Mouse (Mus musculus) bone marrow, adult 2 months (tissue): ENCODE results near the gene Edc4. TPM values are rescaled to one million over a fixed set of nuclear protein-coding genes. Genes with fewer than 3 reads are reported as not detected.

Experiments used
- H3K27ac ChIP-seq: fragments of 200-500 bp; 2 replicates; pipeline ENCODE4 v1.5.1; 2012; ENCODE audit warnings: low read depth, mild to moderate bottlenecking, control low read depth, inconsistent platforms, low read length; ENCODE audit not compliant: control insufficient read depth, poor library complexity, insufficient read depth
- H3K4me1 ChIP-seq: fragments of 200-500 bp; 2 replicates; pipeline ENCODE4 v1.6.1; 2011; ENCODE audit warnings: low read length; ENCODE audit not compliant: control insufficient read depth, insufficient read depth
- H3K4me3 ChIP-seq: fragments of 200-500 bp; replicated peaks from 2 replicates; pipeline ENCODE3; 2011; ENCODE audit warnings: mild to moderate bottlenecking, low read depth, low read length, control low read depth; ENCODE audit not compliant: control insufficient read depth
- CTCF ChIP-seq: fragments of 200-500 bp; IDR thresholded peaks from 2 replicates; pipeline ENCODE4 v1.5.1; 2011; ENCODE audit warnings: low read length, control low read depth; ENCODE audit not compliant: control insufficient read depth, insufficient read depth
- POLR2A ChIP-seq: fragments of 200-500 bp; IDR thresholded peaks from 2 replicates; pipeline ENCODE4 v1.6.1; 2011; ENCODE audit warnings: low read depth, mild to moderate bottlenecking, control low read depth, low read length, borderline replicate concordance; ENCODE audit not compliant: control insufficient read depth
- WGBS: fragments of 180-500 bp; shearing (Covaris S2); methylation state at CpG from one replicate; pipeline ENCODE4 v1.1.7; 2018; 5-methylcytosine and 5-hydroxymethylcytosine counted together
- polyA plus RNA-seq: library from polyadenylated mRNA; stranded (reverse); fragments of >200 nt; gene quantifications from 2 replicates; pipeline ENCODE4 v1.2.4, GENCODE M21; 2011; ENCODE audit warnings: low replicate concordance; ENCODE audit not compliant: missing spikeins, insufficient read depth, insufficient read length

The Edc4 gene
- polyA plus RNA-seq, 1 experiment, result 44.1 TPM

- H3K27ac ChIP-seq, result no peak overlapping the region; the same call in 1 of the 2 replicates
Observed at GRCm38 (mm10) chr8:105852146-105852729, 28.4 kb upstream of the Edc4 start.

GRCm38 (mm10) chr8:105853178-105853577 lies 27.5 kb upstream of the Edc4 start, which contains the start of gene Cenpt:
Gene Cenpt, minus strand, starts transcription at chr8:105853278.
- TF ChIP-seq CTCF, result no peak
- TF ChIP-seq POLR2A, result no peak
- Histone ChIP-seq H3K27ac (no peak within 1 kb of the TSS), H3K4me1 (peaks cover 3% of the 10 kb centered on the region; the same call in 1 of the 2 replicates), H3K4me3 (no peak within 1 kb of the TSS)
- WGBS, result 90% methylated on average over 3 of the region's 3 CpGs

More at GRCm38 (mm10) chr8:105852146-105852729, 28.4 kb upstream of the Edc4 start:
- TF ChIP-seq POLR2A (no peak), CTCF (no peak)
- WGBS, result 78% methylated on average over 12 of the region's 12 CpGs
- Histone ChIP-seq H3K4me1 (peaks cover 1% of the 10 kb centered on the region; the same call in 1 of the 2 replicates), H3K4me3 (peak overlapping the region; percentile 98)

- Histone ChIP-seq H3K4me1 (peaks cover 3% of the 10 kb centered on the region; the same call in 1 of the 2 replicates), H3K4me3 (no peak overlapping the region), H3K27ac (no peak overlapping the region)
- 31% methylated on average over 8 of the region's 8 CpGs for WGBS
- no peak for TF ChIP-seq CTCF
- TF ChIP-seq POLR2A, result no peak
Observed at GRCm38 (mm10) chr8:105854303-105854702, 26.4 kb upstream of the Edc4 start.

- peak; percentile 61; the same call in 1 of the 2 replicates for TF ChIP-seq POLR2A
- TF ChIP-seq CTCF, result peak; percentile 95
- Histone ChIP-seq H3K4me1 (peaks cover 3% of the 10 kb centered on the region; the same call in 1 of the 2 replicates), H3K27ac (peak within 1 kb of the TSS; percentile 85), H3K4me3 (peak within 1 kb of the TSS; percentile 84)
- under 1% methylated on average over 43 of the region's 43 CpGs for WGBS
Observed at GRCm38 (mm10) chr8:105854715-105855216, 25.9 kb upstream of the Edc4 start, which contains the start of gene Thap11. Gene Thap11, plus strand, starts transcription at chr8:105855132.

GRCm38 (mm10) chr8:105855248-105856167 lies 25.2 kb upstream of the Edc4 start:
- Histone ChIP-seq H3K4me3 (peak overlapping the region; percentile 84), H3K4me1 (peaks cover 3% of the 10 kb centered on the region; the same call in 1 of the 2 replicates), H3K27ac (peak overlapping the region; percentile 85)
- WGBS, result under 1% methylated on average over 71 of the region's 71 CpGs
- no peak for TF ChIP-seq CTCF
- peak; percentile 27; the same call in 1 of the 2 replicates for TF ChIP-seq POLR2A

- TF ChIP-seq POLR2A, result no peak
- TF ChIP-seq CTCF, result no peak
- peak overlapping the region; percentile 84 for H3K4me3 ChIP-seq
- peak overlapping the region; percentile 85 for H3K27ac ChIP-seq
- peaks cover 3% of the 10 kb centered on the region; the same call in 1 of the 2 replicates for H3K4me1 ChIP-seq
- WGBS, result 31% methylated on average over 15 of the region's 15 CpGs
Observed at GRCm38 (mm10) chr8:105856168-105856835, 24.4 kb upstream of the Edc4 start.

- TF ChIP-seq POLR2A, result no peak
- TF ChIP-seq CTCF, result no peak
- H3K4me3 ChIP-seq, result no peak overlapping the region
- H3K4me1 ChIP-seq, result peaks cover 3% of the 10 kb centered on the region; the same call in 1 of the 2 replicates
- WGBS, result 28% methylated on average over 5 of the region's 5 CpGs
- H3K27ac ChIP-seq, result peak overlapping the region; percentile 39; the same call in 1 of the 2 replicates
Observed at GRCm38 (mm10) chr8:105858495-105858894, 22.2 kb upstream of the Edc4 start.

GRCm38 (mm10) chr8:105859314-105859713 lies 21.4 kb upstream of the Edc4 start:
- Histone ChIP-seq H3K4me3 (no peak overlapping the region), H3K4me1 (peaks cover 2% of the 10 kb centered on the region; the same call in 1 of the 2 replicates)
- TF ChIP-seq CTCF (no peak), POLR2A (no peak)

More at GRCm38 (mm10) chr8:105859314-105859713, 21.4 kb upstream of the Edc4 start:
- H3K27ac ChIP-seq, result peak overlapping the region; percentile 87; the same call in 1 of the 2 replicates
- 27% methylated on average over 5 of the region's 5 CpGs for WGBS
